Mouse (Mus musculus): ENCODE measurements around the gene Rin2. TPM values are rescaled to one million over a fixed set of nuclear protein-coding genes. Genes with fewer than 3 reads are reported as not detected.
A peak's percentile ranks its signal among the peaks of the same experiment; 100 is the strongest.

Gene Rin2
- polyA plus RNA-seq, 1 experiment from 2014 or later, result 26.7 TPM

DNA sequence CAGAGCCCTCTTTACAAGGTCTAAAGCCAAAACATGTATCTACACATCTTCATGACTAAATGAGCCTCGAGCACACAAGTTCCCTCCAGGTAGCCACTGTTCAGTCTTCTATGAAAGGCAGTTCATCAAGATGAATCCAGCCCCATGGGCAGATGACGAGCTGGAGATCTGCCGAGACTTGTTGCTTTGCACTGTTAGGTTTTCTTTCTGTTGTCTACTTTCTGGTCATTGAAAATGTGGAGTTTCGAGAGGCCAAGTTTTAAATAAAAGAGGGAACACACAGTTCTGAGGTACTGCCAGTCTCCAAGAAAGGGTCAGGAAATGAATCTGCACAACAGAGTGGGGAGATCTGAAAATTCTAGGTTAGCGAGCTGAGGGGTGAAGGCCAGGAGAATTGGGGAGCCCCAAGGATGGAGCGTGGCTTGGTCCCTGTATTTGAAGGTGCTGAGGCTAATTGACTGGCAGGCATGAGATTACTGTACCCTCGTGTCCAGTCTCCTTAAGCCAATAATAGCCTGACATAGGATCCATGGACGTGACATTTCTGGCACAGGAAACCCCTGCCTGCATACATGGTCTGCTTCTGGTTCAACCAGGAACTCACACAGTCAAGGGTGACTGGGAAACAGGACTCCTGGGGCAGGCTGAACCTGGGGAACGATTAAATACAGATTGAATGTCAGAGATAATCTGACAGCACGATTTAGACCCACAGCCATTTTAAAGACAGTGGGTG is 174.3 kb downstream of the Rin2 start:
- 74% methylated on average over 10 of the region's 10 CpGs for WGBS
- Histone ChIP-seq H3K4me1 (ENCODE audit: insufficient read depth) (peaks cover 3% of the 10 kb centered on the region), H3K27me3 (ENCODE audit: insufficient read depth, low read length) (no peaks in the 10 kb centered on the region), H3K27ac (ENCODE audit: low read depth) (no peak overlapping the region), H3K36me3 (ENCODE audit: insufficient read depth) (peaks cover 28% of the 10 kb centered on the region; the same call in 1 of the 2 replicates), H3K9me3 (ENCODE audit: low read depth, low read length) (no peaks in the 10 kb centered on the region), H3K4me3 (ENCODE audit: low read depth, low read length) (no peak overlapping the region), H3K9ac (no peak overlapping the region), H3K4me2 (no peak overlapping the region)
- DNase-seq, result no peak
- no peak for ATAC-seq (ENCODE audit: insufficient read depth)
- TF ChIP-seq CTCF (IDR thresholded peaks at IDR 0.05; ENCODE audit: low read depth), result no peak

- H3K9me3 ChIP-seq (ENCODE audit: low read depth, low read length), result no peaks in the 10 kb centered on the region
- peak; percentile 90 for ATAC-seq (ENCODE audit: insufficient read depth)
- H3K36me3 ChIP-seq (ENCODE audit: insufficient read depth), result peaks cover 27% of the 10 kb centered on the region; the same call in 1 of the 2 replicates
- H3K27ac ChIP-seq (ENCODE audit: low read depth), result no peak overlapping the region
- WGBS, result 24% methylated on average over 4 of the region's 4 CpGs
- peak; percentile 80 for DNase-seq
- no peak for TF ChIP-seq CTCF (IDR thresholded peaks at IDR 0.05; ENCODE audit: low read depth)
- H3K9ac ChIP-seq, result no peak overlapping the region
- H3K27me3 ChIP-seq (ENCODE audit: insufficient read depth, low read length), result no peaks in the 10 kb centered on the region
- no peak overlapping the region for H3K4me2 ChIP-seq
- H3K4me3 ChIP-seq (ENCODE audit: low read depth, low read length), result no peak overlapping the region
- peaks cover 3% of the 10 kb centered on the region for H3K4me1 ChIP-seq (ENCODE audit: insufficient read depth)
These were observed 175.8 kb downstream of the Rin2 start for GRCm38 (mm10) chr2:145850779-145851178.

GRCm38 (mm10) chr2:145855831-145856230 is 180.8 kb downstream of the Rin2 start:
- peak; percentile 58 for DNase-seq
- 59% methylated on average over 9 of the region's 9 CpGs for WGBS

GRCm38 (mm10) chr2:145857864-145858263 is 182.8 kb downstream of the Rin2 start:
- DNase-seq (peak; percentile 58), ATAC-seq (ENCODE audit: insufficient read depth) (no peak)
- WGBS, result 42% methylated on average over 8 of the region's 8 CpGs
- Histone ChIP-seq H3K36me3 (ENCODE audit: insufficient read depth) (no peaks in the 10 kb centered on the region), H3K27ac (ENCODE audit: low read depth) (no peak overlapping the region; the same call in 1 of the 2 replicates), H3K4me3 (ENCODE audit: low read depth, low read length) (no peak overlapping the region), H3K9ac (no peak overlapping the region), H3K4me2 (no peak overlapping the region), H3K4me1 (ENCODE audit: insufficient read depth) (peaks cover 23% of the 10 kb centered on the region), H3K27me3 (ENCODE audit: insufficient read depth, low read length) (no peaks in the 10 kb centered on the region), H3K9me3 (ENCODE audit: low read depth, low read length) (no peaks in the 10 kb centered on the region)
- TF ChIP-seq CTCF (IDR thresholded peaks at IDR 0.05; ENCODE audit: low read depth), result no peak

More at GRCm38 (mm10) chr2:145855831-145856230, 180.8 kb downstream of the Rin2 start:
- no peak overlapping the region for H3K9ac ChIP-seq
- H3K9me3 ChIP-seq (ENCODE audit: low read depth, low read length), result no peaks in the 10 kb centered on the region
- no peak for ATAC-seq (ENCODE audit: insufficient read depth)
- H3K27me3 ChIP-seq (ENCODE audit: insufficient read depth, low read length), result no peaks in the 10 kb centered on the region
- H3K4me1 ChIP-seq (ENCODE audit: insufficient read depth), result peaks cover 18% of the 10 kb centered on the region
- no peak overlapping the region for H3K4me2 ChIP-seq
- H3K27ac ChIP-seq (ENCODE audit: low read depth), result peak overlapping the region; percentile 20; the same call in 1 of the 2 replicates
- H3K36me3 ChIP-seq (ENCODE audit: insufficient read depth), result 0 out of 2 replicates have a peak, but pooled peaks cover 8% of the 10 kb centered on the region
- TF ChIP-seq CTCF (IDR thresholded peaks at IDR 0.05; ENCODE audit: low read depth), result no peak
- H3K4me3 ChIP-seq (ENCODE audit: low read depth, low read length), result no peak overlapping the region

- peak overlapping the region; percentile 98 for H3K27ac ChIP-seq (ENCODE audit: low read depth)
- peaks cover 23% of the 10 kb centered on the region for H3K4me1 ChIP-seq (ENCODE audit: insufficient read depth)
- H3K4me3 ChIP-seq (ENCODE audit: low read depth, low read length), result peak overlapping the region; percentile 49; the same call in 1 of the 2 replicates
- peaks cover 6% of the 10 kb centered on the region; the same call in 1 of the 2 replicates for H3K36me3 ChIP-seq (ENCODE audit: insufficient read depth)
- no peaks in the 10 kb centered on the region for H3K27me3 ChIP-seq (ENCODE audit: insufficient read depth, low read length)
- TF ChIP-seq CTCF (IDR thresholded peaks at IDR 0.05; ENCODE audit: low read depth), result no peak
- ATAC-seq (ENCODE audit: insufficient read depth) (peak; percentile 30), DNase-seq (peak; percentile 80)
- H3K9me3 ChIP-seq (ENCODE audit: low read depth, low read length), result no peaks in the 10 kb centered on the region
- peak overlapping the region; percentile 77 for H3K4me2 ChIP-seq
- 13% methylated on average over 7 of the region's 7 CpGs for WGBS
- H3K9ac ChIP-seq, result peak overlapping the region; percentile 65; the same call in 1 of the 2 replicates
These were observed 184.5 kb downstream of the Rin2 start for GRCm38 (mm10) chr2:145859442-145859931.

DNA sequence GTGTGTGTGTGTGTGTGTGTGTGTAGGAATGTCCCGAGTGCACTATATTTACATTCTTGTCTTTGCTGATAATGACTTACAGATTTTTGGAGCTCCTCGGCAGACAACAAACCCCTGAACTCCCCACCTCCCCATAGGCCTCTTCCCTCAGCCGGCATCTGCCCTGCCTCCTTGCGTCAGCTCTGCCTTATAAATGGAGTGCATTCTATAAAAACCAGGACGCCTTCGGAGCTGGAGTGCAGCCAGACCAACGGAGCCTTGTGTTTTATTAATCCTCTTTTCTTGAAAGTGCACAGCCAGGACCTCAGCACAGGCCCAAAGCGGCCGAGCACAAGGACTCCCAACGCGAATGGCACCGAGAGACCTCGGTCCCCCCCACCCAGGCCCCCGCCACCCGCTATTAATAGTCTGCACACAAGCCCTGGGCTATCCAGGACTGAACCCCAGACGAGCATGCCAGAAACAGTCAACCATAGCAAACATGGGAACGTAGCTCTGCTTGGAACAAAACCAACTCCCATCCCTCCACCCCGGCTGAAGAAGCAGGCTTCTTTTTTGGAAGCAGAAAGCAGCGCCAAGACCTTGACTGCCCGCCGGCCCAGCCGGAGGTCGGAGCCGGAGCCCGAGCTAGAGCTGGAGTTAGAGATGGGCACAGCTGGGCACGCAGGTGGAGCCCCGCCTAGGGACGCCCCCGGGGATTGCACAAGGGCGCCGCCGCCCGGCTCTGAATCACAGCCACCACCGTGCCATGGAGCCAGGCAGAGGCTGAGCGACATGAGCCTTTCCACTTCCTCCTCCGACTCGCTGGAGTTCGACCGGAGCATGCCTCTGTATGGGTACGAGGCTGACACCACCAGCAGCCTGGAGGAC is 185.2 kb downstream of the Rin2 start:
- H3K27ac ChIP-seq (ENCODE audit: low read depth), result peak overlapping the region; percentile 98
- no peaks in the 10 kb centered on the region for H3K27me3 ChIP-seq (ENCODE audit: insufficient read depth, low read length)
- peaks cover 23% of the 10 kb centered on the region for H3K4me1 ChIP-seq (ENCODE audit: insufficient read depth)
- ATAC-seq (ENCODE audit: insufficient read depth) (peak; percentile 88), DNase-seq (peak; percentile 96)
- peak overlapping the region; percentile 49 for H3K4me3 ChIP-seq (ENCODE audit: low read depth, low read length)
- H3K9ac ChIP-seq, result peak overlapping the region; percentile 65
- TF ChIP-seq CTCF (IDR thresholded peaks at IDR 0.05; ENCODE audit: low read depth), result peak; percentile 61
- H3K9me3 ChIP-seq (ENCODE audit: low read depth, low read length), result no peaks in the 10 kb centered on the region
- WGBS, result 3% methylated on average over 40 of the region's 40 CpGs
- H3K36me3 ChIP-seq (ENCODE audit: insufficient read depth), result peaks cover 6% of the 10 kb centered on the region; the same call in 1 of the 2 replicates
- H3K4me2 ChIP-seq, result peak overlapping the region; percentile 77
